Mouse (Mus musculus) bone marrow macrophage, adult 2 months (primary cell): ENCODE data around the gene Kcnmb2. TPM values are rescaled to one million over a fixed set of nuclear protein-coding genes. Genes with fewer than 3 reads are reported as not detected.

Experiments
- H3K27ac ChIP-seq: 2 replicates; pipeline ENCODE4 v1.5.1; 2012; ENCODE audit warnings: low read depth, low read length; ENCODE audit not compliant: insufficient read depth
- H3K4me1 ChIP-seq: 2 replicates; pipeline ENCODE4 v1.6.1; 2012; ENCODE audit warnings: low read length; ENCODE audit not compliant: control insufficient read depth, insufficient read depth
- H3K4me3 ChIP-seq: 2 replicates; pipeline ENCODE4 v1.5.1; 2012; ENCODE audit warnings: mild to moderate bottlenecking, low read length, moderate library complexity; ENCODE audit not compliant: insufficient read depth
- CTCF ChIP-seq: IDR thresholded peaks from 2 replicates; pipeline ENCODE4 v1.5.1; 2012; ENCODE audit warnings: low read depth, mild to moderate bottlenecking, low read length, moderate library complexity
- POLR2A ChIP-seq: IDR thresholded peaks from 2 replicates; pipeline ENCODE4 v1.6.1; 2012; ENCODE audit warnings: mild to moderate bottlenecking, low read depth, low read length, borderline replicate concordance
- polyA plus RNA-seq: library from polyadenylated mRNA; stranded (reverse); fragments of >200 nt; gene quantifications from 2 replicates; pipeline ENCODE4 v1.2.4, GENCODE M21; 2012; ENCODE audit not compliant: missing spikeins, insufficient read depth, insufficient read length

Kcnmb2 gene
- polyA plus RNA-seq, 1 experiment = not detected

DNA sequence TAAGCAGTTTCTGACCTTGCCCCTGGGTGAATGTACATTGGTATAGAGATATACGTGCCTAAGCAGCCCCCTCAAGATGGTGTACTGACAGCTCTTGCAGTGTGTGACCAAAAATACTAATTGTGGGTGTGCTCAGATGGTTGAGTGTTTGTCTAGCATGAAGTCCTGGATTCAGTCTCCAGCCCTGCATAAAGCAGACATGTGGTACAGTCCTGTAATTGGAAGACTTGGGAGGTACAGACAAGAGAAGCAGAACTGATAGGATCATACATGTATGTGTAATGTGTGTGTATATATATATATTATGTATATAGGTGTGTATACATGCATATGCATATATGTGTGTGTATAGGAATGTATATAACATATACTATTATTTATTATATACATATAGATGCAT lies 32.4 kb downstream of the Kcnmb2 start:
- TF ChIP-seq CTCF (no peak), POLR2A (no peak)
- Histone ChIP-seq H3K27ac (no peak overlapping the region), H3K4me1 (no peaks in the 10 kb centered on the region), H3K4me3 (no peak overlapping the region)

DNA sequence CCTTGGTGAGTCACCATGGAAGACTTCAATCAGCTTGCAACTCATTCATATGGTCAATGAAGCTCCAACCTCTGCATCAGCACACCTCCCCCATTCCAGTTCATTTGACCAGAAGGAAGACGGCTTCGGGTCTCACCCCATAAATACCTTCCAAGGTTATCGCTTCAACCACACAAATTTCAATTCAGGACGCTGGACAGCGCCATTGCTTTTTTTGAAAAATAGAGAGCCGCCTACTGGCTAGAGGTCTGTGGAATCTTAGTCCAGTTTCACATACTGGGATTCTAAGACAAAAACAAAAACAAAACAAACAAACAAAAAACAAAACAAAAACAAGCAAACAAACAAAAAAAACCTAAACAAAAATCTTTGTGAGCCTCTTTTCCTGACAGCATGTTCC lies 39.2 kb downstream of the Kcnmb2 start:
- no peaks in the 10 kb centered on the region for H3K4me1 ChIP-seq
- no peak overlapping the region for H3K4me3 ChIP-seq
- TF ChIP-seq CTCF = no peak
- no peak for TF ChIP-seq POLR2A
- no peak overlapping the region for H3K27ac ChIP-seq

DNA sequence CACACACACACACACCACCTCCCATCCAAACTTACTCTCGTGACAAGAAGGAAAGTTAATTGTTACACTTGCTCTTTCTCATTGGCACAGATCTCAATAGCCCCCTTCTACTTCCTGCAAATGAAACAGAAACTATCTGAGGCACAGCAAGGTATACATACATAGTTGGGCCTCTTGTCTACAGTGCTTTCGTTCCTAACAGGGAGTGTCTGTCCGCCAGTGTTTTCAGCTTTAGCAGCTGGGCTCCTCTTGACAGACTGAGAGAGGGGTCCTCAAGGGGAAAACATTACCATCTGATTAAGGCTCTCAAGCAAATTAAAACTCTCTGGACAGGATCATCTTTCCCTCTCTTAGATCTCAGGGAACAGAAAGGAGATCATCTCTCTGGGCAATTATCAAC lies 51.9 kb downstream of the Kcnmb2 start:
- H3K27ac ChIP-seq = no peak overlapping the region
- H3K4me1 ChIP-seq = no peaks in the 10 kb centered on the region
- TF ChIP-seq POLR2A (no peak), CTCF (no peak)
- no peak overlapping the region for H3K4me3 ChIP-seq

DNA sequence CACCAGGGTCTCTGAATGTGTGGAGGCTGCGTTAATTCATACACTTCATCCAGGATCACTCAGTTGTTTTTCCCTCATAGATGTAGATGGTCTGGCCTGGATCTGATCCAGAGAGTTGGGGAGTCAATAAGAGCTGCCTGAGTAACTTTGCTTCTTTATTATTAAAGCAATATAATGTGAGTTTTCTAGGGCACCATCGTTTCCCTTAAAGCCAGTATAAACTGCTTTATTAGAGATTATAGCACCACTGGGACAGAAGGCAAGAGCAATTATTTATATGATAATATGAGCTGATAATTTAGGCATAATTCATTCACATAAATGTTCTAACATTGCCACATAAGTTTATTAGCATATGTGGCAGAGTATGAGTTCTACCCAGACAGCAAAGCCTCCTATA lies 52.7 kb downstream of the Kcnmb2 start:
- TF ChIP-seq CTCF (no peak), POLR2A (no peak)
- no peak overlapping the region for H3K27ac ChIP-seq
- H3K4me1 ChIP-seq = no peaks in the 10 kb centered on the region
- no peak overlapping the region for H3K4me3 ChIP-seq

DNA sequence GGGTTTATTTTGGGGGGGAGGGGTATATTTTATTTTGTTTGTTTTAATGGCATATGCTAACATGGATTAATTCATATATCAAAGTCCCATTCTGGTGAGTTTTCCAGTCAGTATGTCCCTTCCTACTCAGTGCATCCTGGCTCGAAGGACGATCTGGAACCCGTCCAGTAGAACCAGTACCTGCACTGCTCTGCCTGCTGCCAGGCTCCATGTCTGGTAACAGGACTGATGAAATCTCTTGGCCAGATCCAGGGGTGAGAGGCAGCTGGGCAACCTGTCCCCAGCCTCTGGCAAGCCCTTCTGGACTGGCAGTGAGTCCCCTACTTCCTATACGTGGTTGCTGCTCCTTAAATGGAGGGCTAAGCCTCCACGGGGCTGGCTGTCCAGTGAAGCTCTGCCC lies 57.5 kb downstream of the Kcnmb2 start:
- no peak overlapping the region for H3K4me3 ChIP-seq
- no peak for TF ChIP-seq CTCF
- no peak for TF ChIP-seq POLR2A
- H3K4me1 ChIP-seq = no peaks in the 10 kb centered on the region
- no peak overlapping the region for H3K27ac ChIP-seq

DNA sequence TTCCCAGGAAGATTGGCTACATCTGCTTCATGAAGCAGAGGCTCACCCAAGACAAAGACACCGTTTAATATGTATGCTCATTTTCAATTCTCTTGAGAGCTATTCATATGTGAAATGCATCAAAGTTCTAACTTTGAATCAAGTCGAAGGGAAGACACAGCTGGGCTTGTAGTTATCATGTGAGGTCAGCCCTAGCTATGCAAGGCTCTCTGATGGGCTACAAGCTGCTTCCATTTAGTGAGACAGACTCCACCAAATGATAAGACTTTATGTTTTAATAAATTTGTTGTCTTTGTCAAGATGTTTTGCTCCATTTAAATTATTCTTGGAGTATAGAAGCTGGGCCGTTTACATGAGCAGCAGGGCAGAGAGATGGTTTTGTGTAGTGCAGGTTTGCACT lies 58.9 kb downstream of the Kcnmb2 start:
- no peak for TF ChIP-seq CTCF
- no peak for TF ChIP-seq POLR2A
- H3K4me1 ChIP-seq = no peaks in the 10 kb centered on the region
- H3K27ac ChIP-seq = no peak overlapping the region
- H3K4me3 ChIP-seq = no peak overlapping the region

DNA sequence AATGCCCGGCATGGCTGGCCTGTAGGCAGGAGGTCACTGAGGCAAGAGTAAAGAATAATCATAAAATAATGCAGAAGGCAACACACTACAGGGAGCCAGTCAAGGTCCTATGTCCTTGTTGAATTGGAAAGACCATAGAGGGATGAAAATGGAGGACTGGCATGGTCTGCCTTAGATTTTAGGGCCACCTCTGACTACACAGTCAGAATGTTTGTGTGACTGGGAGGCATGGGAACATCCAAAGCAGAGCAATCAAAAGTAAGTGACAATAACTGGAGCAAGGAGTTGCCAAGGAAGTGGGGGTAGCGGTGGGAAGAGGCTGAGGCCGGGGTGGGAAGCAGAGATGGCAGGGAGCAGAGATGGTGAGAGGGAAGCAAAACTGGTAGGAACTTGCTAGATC lies 60.8 kb downstream of the Kcnmb2 start:
- no peak overlapping the region for H3K4me3 ChIP-seq
- TF ChIP-seq POLR2A (no peak), CTCF (no peak)
- H3K27ac ChIP-seq = no peak overlapping the region
- no peaks in the 10 kb centered on the region for H3K4me1 ChIP-seq

DNA sequence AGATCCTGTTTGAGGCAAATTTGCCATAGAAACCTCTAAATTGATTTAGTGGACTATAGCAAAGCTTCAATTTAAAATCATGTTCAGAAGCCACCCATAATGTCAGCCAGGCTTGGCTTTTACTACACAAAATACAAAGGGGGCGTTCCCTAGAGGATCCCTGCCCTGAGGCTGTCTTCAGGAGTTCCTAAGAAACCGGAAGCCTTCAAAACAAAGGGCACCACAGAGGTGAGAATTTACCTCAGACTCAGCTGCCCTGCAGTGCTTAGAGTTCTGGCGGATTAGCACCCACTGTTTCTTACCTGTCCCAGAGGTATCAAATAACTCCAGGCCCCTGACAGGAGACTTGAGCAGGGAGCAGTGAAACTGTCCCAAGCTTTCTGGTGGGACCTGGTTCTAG lies 77.4 kb downstream of the Kcnmb2 start:
- Histone ChIP-seq H3K4me3 (no peak overlapping the region), H3K27ac (no peak overlapping the region), H3K4me1 (no peaks in the 10 kb centered on the region)
- TF ChIP-seq POLR2A (no peak), CTCF (no peak)

DNA sequence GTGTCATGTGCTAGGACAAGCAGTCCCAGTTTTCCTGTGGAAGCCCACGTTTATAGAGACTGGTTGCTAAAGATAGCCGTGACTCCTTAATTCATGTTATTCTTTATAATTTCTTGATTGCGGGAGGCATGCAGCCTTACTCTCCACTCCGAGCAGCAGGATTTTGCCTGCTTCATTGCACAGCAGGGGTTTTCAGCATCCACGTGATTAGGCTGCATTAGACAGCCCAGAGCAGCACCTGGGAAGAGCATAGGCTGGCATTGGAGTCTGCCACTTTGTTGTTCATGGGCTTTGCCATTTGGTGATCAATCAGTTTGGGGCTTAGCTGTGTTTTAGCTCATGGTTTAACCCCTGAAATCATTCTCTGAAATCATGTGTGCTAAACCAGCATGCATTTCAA lies 80.1 kb downstream of the Kcnmb2 start:
- Histone ChIP-seq H3K4me1 (no peaks in the 10 kb centered on the region), H3K27ac (no peak overlapping the region), H3K4me3 (no peak overlapping the region)
- no peak for TF ChIP-seq CTCF
- TF ChIP-seq POLR2A = no peak

DNA sequence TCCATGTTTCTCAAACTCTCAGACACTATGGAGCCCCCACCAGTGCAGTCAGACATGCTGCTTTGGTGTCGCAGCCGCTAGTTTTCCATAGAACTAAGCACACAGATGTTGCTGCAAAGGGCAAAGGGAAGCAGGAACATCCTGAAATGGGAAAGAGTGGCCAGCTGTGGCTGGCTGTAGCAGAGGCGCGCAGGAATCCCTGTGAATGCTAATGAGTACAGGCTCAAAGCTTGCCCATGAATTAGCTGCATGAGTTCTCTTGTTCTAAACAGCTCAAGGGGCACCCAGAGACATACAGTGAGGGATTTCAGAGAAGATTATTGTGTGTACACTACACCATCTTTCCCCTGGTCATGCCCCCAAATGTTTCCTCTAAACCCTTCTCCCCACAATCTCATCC lies 82.8 kb downstream of the Kcnmb2 start:
- Histone ChIP-seq H3K4me3 (no peak overlapping the region), H3K27ac (no peak overlapping the region), H3K4me1 (no peaks in the 10 kb centered on the region)
- TF ChIP-seq CTCF = no peak
- no peak for TF ChIP-seq POLR2A

DNA sequence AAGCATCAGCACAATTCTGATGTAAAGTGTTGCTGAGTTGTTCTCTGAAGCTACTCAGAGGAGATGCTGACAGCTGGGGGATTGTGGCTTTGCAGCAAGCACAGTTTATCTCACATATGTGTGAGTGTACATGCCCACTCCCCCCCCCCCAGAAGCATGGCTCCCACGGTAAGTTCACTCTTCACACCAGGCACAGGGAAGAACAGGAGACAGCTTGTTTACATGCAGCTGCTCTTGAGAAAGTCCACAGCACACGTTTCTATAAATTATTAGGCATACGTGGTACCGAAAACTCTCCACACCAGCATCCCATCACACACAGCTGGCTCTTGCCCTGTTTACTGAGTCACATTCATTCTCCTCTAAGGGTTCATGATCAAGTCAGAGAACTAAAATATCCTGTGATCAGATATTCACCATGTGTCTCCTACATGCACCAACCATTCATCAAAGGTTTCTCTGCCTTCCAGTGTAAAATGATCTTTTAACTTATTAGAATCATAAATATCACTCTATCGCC lies 89.3 kb downstream of the Kcnmb2 start:
- TF ChIP-seq POLR2A (no peak), CTCF (no peak)
- no peak overlapping the region for H3K4me3 ChIP-seq
- H3K27ac ChIP-seq = no peak overlapping the region
- no peaks in the 10 kb centered on the region for H3K4me1 ChIP-seq
